Mouse (Mus musculus) hindbrain, embryonic 10.5 days (tissue): ENCODE measurements around the gene Kcnc2. TPM values are rescaled to one million over a fixed set of nuclear protein-coding genes. Genes with fewer than 3 reads are reported as not detected.

Source experiments
- DNase-seq: peaks from one replicate; pipeline ENCODE4 v3.0.0-alpha.2; 2017; ENCODE audit warnings: low spot score
- H3K27ac ChIP-seq: fragments of 300-500 bp; sonication (generic); 2 replicates; pipeline ENCODE4 v1.5.1; 2016; ENCODE audit warnings: mild to moderate bottlenecking, moderate library complexity
- H3K27me3 ChIP-seq: fragments of 300-500 bp; sonication (generic); 2 replicates; pipeline ENCODE4 v1.6.1; 2016; ENCODE audit warnings: mild to moderate bottlenecking; ENCODE audit not compliant: poor library complexity, insufficient read depth, severe bottlenecking
- H3K36me3 ChIP-seq: fragments of 300-500 bp; sonication (generic); 2 replicates; pipeline ENCODE4 v1.6.1; 2016; ENCODE audit warnings: mild to moderate bottlenecking, moderate library complexity
- H3K4me1 ChIP-seq: fragments of 300-500 bp; sonication (generic); replicated peaks from 2 replicates; pipeline ENCODE4 v1.6.1; 2016; ENCODE audit warnings: mild to moderate bottlenecking
- H3K4me3 ChIP-seq: fragments of 300-500 bp; sonication (generic); 2 replicates; pipeline ENCODE4 v1.5.1; 2016; ENCODE audit warnings: mild to moderate bottlenecking, moderate library complexity
- H3K9me3 ChIP-seq: fragments of 300-500 bp; sonication (generic); 2 replicates; pipeline ENCODE4 v1.6.1; 2016; ENCODE audit warnings: mild to moderate bottlenecking, moderate library complexity
- WGBS: fragments of 180-500 bp; shearing (Covaris S2); methylation state at CpG from one replicate; pipeline ENCODE4 v1.1.7; 2016; 5-methylcytosine and 5-hydroxymethylcytosine counted together
- polyA plus RNA-seq: library from polyadenylated mRNA; unstranded; fragments of >200 nt; fragmentation: Nextera tagmentation; extraction: Ambion mirVana; gene quantifications from 2 replicates; pipeline ENCODE4 v1.2.1, GENCODE M21; 2016

Gene Kcnc2
- polyA plus RNA-seq, 1 experiment from 2014 or later: 0.93 TPM

- Histone ChIP-seq H3K27ac (no peak overlapping the region), H3K9me3 (no peaks in the 10 kb centered on the region), H3K4me3 (no peak overlapping the region), H3K4me1 (no peaks in the 10 kb centered on the region), H3K36me3 (no peaks in the 10 kb centered on the region), H3K27me3 (no peaks in the 10 kb centered on the region)
- DNase-seq: peak; percentile 6
- WGBS: 64% methylated on average over 10 of the region's 10 CpGs
Measured at GRCm38 (mm10) chr10:112423327-112423726, 152.4 kb downstream of the Kcnc2 start.

GRCm38 (mm10) chr10:112436950-112437349 lies 166.0 kb downstream of the Kcnc2 start:
- DNase-seq: no peak
- Histone ChIP-seq H3K4me3 (no peak overlapping the region), H3K36me3 (no peaks in the 10 kb centered on the region), H3K4me1 (no peaks in the 10 kb centered on the region), H3K27ac (no peak overlapping the region), H3K9me3 (no peaks in the 10 kb centered on the region), H3K27me3 (no peaks in the 10 kb centered on the region)
- whole genome bisulfite sequencing: 88% methylated on average over 2 of the region's 2 CpGs

GRCm38 (mm10) chr10:112444640-112445039 lies 173.7 kb downstream of the Kcnc2 start:
- H3K9me3 ChIP-seq: no peaks in the 10 kb centered on the region
- 67% methylated on average over 4 of the region's 4 CpGs for WGBS
- no peak overlapping the region for H3K27ac ChIP-seq
- no peaks in the 10 kb centered on the region for H3K4me1 ChIP-seq
- no peaks in the 10 kb centered on the region for H3K36me3 ChIP-seq
- H3K4me3 ChIP-seq: no peak overlapping the region
- DNase-seq: no peak
- H3K27me3 ChIP-seq: no peaks in the 10 kb centered on the region

GRCm38 (mm10) chr10:112450910-112451309 lies 180.0 kb downstream of the Kcnc2 start:
- H3K27ac ChIP-seq: no peak overlapping the region
- no peak for DNase-seq
- H3K27me3 ChIP-seq: no peaks in the 10 kb centered on the region
- WGBS: 84% methylated on average over 5 of the region's 5 CpGs
- H3K36me3 ChIP-seq: no peaks in the 10 kb centered on the region
- H3K4me3 ChIP-seq: no peak overlapping the region
- H3K4me1 ChIP-seq: no peaks in the 10 kb centered on the region
- peaks cover 3% of the 10 kb centered on the region; the same call in 1 of the 2 replicates for H3K9me3 ChIP-seq

GRCm38 (mm10) chr10:112468689-112469384 lies 197.9 kb downstream of the Kcnc2 start:
- no peak for DNase-seq
- no peaks in the 10 kb centered on the region for H3K9me3 ChIP-seq
- WGBS: 90% methylated on average over 6 of the region's 6 CpGs
- H3K27ac ChIP-seq: no peak overlapping the region
- H3K27me3 ChIP-seq: no peaks in the 10 kb centered on the region
- H3K4me3 ChIP-seq: no peak overlapping the region
- no peaks in the 10 kb centered on the region for H3K36me3 ChIP-seq
- H3K4me1 ChIP-seq: no peaks in the 10 kb centered on the region

- H3K27ac ChIP-seq: no peak overlapping the region
- H3K4me1 ChIP-seq: no peaks in the 10 kb centered on the region
- no peaks in the 10 kb centered on the region for H3K9me3 ChIP-seq
- DNase-seq: no peak
- no peaks in the 10 kb centered on the region for H3K36me3 ChIP-seq
- 92% methylated on average over 6 of the region's 6 CpGs for WGBS
- no peak overlapping the region for H3K4me3 ChIP-seq
- no peaks in the 10 kb centered on the region for H3K27me3 ChIP-seq
Measured at GRCm38 (mm10) chr10:112474122-112474810, 203.3 kb downstream of the Kcnc2 start.

- Histone ChIP-seq H3K9me3 (no peaks in the 10 kb centered on the region), H3K27me3 (no peaks in the 10 kb centered on the region), H3K36me3 (no peaks in the 10 kb centered on the region), H3K4me1 (no peaks in the 10 kb centered on the region), H3K4me3 (no peak overlapping the region), H3K27ac (no peak overlapping the region)
- no peak for DNase-seq
- 91% methylated on average over 2 of the region's 2 CpGs for WGBS
Measured at GRCm38 (mm10) chr10:112481461-112481860, 210.5 kb downstream of the Kcnc2 start.

GRCm38 (mm10) chr10:112481921-112482607 lies 211.1 kb downstream of the Kcnc2 start:
- WGBS: 87% methylated on average over 9 of the region's 9 CpGs
- H3K36me3 ChIP-seq: no peaks in the 10 kb centered on the region
- no peak overlapping the region for H3K4me3 ChIP-seq

GRCm38 (mm10) chr10:112484387-112485105 lies 213.6 kb downstream of the Kcnc2 start:
- Histone ChIP-seq H3K27me3 (no peaks in the 10 kb centered on the region), H3K4me3 (no peak overlapping the region), H3K9me3 (no peaks in the 10 kb centered on the region), H3K36me3 (no peaks in the 10 kb centered on the region), H3K4me1 (no peaks in the 10 kb centered on the region), H3K27ac (no peak overlapping the region)
- no peak for DNase-seq
- 87% methylated on average over 11 of the region's 11 CpGs for WGBS

More at GRCm38 (mm10) chr10:112481921-112482607, 211.1 kb downstream of the Kcnc2 start:
- no peak for DNase-seq
- Histone ChIP-seq H3K27ac (no peak overlapping the region), H3K9me3 (no peaks in the 10 kb centered on the region), H3K4me1 (no peaks in the 10 kb centered on the region), H3K27me3 (no peaks in the 10 kb centered on the region)

- no peak for DNase-seq
- Histone ChIP-seq H3K36me3 (no peaks in the 10 kb centered on the region), H3K9me3 (no peaks in the 10 kb centered on the region), H3K27ac (no peak overlapping the region), H3K4me3 (no peak overlapping the region), H3K27me3 (no peaks in the 10 kb centered on the region), H3K4me1 (no peaks in the 10 kb centered on the region)
Measured at GRCm38 (mm10) chr10:112485819-112486218, 214.9 kb downstream of the Kcnc2 start.

- H3K4me1 ChIP-seq: no peaks in the 10 kb centered on the region
- H3K36me3 ChIP-seq: no peaks in the 10 kb centered on the region
- H3K27me3 ChIP-seq: no peaks in the 10 kb centered on the region
- no peak overlapping the region for H3K27ac ChIP-seq
- H3K9me3 ChIP-seq: peaks cover 4% of the 10 kb centered on the region
- no peak overlapping the region for H3K4me3 ChIP-seq
- 84% methylated on average over 4 of the region's 4 CpGs for WGBS
- no peak for DNase-seq
Measured at GRCm38 (mm10) chr10:112488751-112489150, 217.8 kb downstream of the Kcnc2 start.
